Mouse (Mus musculus) lung, adult 2 months (tissue): Measurements from ENCODE around the gene Hdlbp.

ENCODE experiments used
- CTCF ChIP-seq: fragments of 200-500 bp; IDR thresholded peaks from 2 replicates; pipeline ENCODE4 v1.5.1; 2011; ENCODE audit warnings: mild to moderate bottlenecking, low read length, control low read depth; ENCODE audit not compliant: insufficient read depth
- POLR2A ChIP-seq: fragments of 200-500 bp; IDR thresholded peaks from 2 replicates; pipeline ENCODE4 v1.6.1; 2011; ENCODE audit warnings: low read depth, mild to moderate bottlenecking, control low read depth, low read length, borderline replicate concordance; ENCODE audit errors: extremely low read depth

GRCm38 (mm10) chr1:93458357-93458756 lies 20.3 kb downstream of the Hdlbp start:
- TF ChIP-seq CTCF (no peak), POLR2A (no peak)
